Mouse (Mus musculus) hindbrain, embryonic 13.5 days (tissue): ENCODE data around the gene Trp53bp2. TPM values are rescaled to one million over a fixed set of nuclear protein-coding genes. Genes with fewer than 3 reads are reported as not detected.

Experiments used
- ATAC-seq: fragments of 200-750 bp; cut with Nextera tagmentation; 2 replicates; pipeline ENCODE4 v1.8.0; 2017; ENCODE audit warnings: moderate TSS enrichment; ENCODE audit not compliant: low FRiP score
- H3K27ac ChIP-seq: fragments of 300-500 bp; sonication (generic); 2 replicates; pipeline ENCODE4 v1.5.1; 2015; ENCODE audit warnings: inconsistent platforms, mild to moderate bottlenecking, moderate library complexity
- H3K27me3 ChIP-seq: fragments of 300-500 bp; sonication (generic); 2 replicates; pipeline ENCODE4 v1.6.1; 2015; ENCODE audit warnings: mild to moderate bottlenecking, inconsistent platforms
- H3K36me3 ChIP-seq: fragments of 300-500 bp; sonication (generic); 2 replicates; pipeline ENCODE4 v1.6.1; 2015; ENCODE audit warnings: mild to moderate bottlenecking, inconsistent platforms
- H3K4me1 ChIP-seq: fragments of 300-500 bp; sonication (generic); replicated peaks from 2 replicates; pipeline ENCODE4 v1.6.1; 2015; ENCODE audit warnings: inconsistent platforms
- H3K4me2 ChIP-seq: fragments of 300-500 bp; sonication (generic); 2 replicates; pipeline ENCODE4 v1.6.1; 2015; ENCODE audit warnings: inconsistent platforms, mild to moderate bottlenecking, moderate library complexity
- H3K4me3 ChIP-seq: fragments of 300-500 bp; sonication (generic); 2 replicates; pipeline ENCODE4 v1.5.1; 2015; ENCODE audit warnings: mild to moderate bottlenecking, inconsistent platforms
- H3K9ac ChIP-seq: fragments of 300-500 bp; sonication (generic); 2 replicates; pipeline ENCODE4 v1.6.1; 2015; ENCODE audit warnings: mild to moderate bottlenecking, inconsistent platforms
- H3K9me3 ChIP-seq: fragments of 300-500 bp; sonication (generic); 2 replicates; pipeline ENCODE4 v1.6.1; 2016; ENCODE audit warnings: inconsistent platforms
- WGBS: fragments of 180-500 bp; shearing (Covaris S2); methylation state at CpG from one replicate; pipeline ENCODE4 v1.1.7; 2015; 5-methylcytosine and 5-hydroxymethylcytosine counted together
- polyA plus RNA-seq: library from polyadenylated mRNA; unstranded; fragments of >200 nt; fragmentation: Nextera tagmentation; extraction: Ambion mirVana; gene quantifications from 2 replicates; pipeline ENCODE4 v1.2.1, GENCODE M21; 2015

Trp53bp2 gene
- polyA plus RNA-seq, 1 experiment from 2014 or later: 21.7 TPM

DNA sequence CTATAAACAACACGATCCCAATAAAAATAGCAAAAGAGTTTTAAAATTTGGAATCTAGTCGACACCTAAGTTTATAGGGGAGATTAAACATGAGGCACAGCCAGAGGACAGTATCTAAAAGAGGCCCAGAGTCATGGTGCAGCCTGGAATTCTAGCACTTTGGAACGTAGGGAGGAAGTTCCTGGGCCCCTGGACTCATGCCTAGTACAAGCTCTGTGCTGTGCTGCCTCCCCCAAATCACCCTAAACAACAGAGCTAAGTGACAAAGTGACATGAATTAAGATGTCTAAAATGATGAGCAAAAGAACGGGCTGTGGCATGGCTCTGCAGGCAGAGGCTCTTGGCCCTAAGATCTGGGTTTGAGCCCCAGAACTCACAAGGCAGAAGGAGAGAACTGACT lies 88.8 kb downstream of the Trp53bp2 start:
- H3K27me3 ChIP-seq: no peaks in the 10 kb centered on the region
- H3K9ac ChIP-seq: no peak overlapping the region
- 72% methylated on average over 4 of the region's 4 CpGs for WGBS
- H3K4me3 ChIP-seq: no peak overlapping the region
- no peak for ATAC-seq
- H3K4me2 ChIP-seq: no peak overlapping the region
- H3K27ac ChIP-seq: no peak overlapping the region
- H3K4me1 ChIP-seq: peaks cover 18% of the 10 kb centered on the region
- H3K36me3 ChIP-seq: no peaks in the 10 kb centered on the region
- no peaks in the 10 kb centered on the region for H3K9me3 ChIP-seq

DNA sequence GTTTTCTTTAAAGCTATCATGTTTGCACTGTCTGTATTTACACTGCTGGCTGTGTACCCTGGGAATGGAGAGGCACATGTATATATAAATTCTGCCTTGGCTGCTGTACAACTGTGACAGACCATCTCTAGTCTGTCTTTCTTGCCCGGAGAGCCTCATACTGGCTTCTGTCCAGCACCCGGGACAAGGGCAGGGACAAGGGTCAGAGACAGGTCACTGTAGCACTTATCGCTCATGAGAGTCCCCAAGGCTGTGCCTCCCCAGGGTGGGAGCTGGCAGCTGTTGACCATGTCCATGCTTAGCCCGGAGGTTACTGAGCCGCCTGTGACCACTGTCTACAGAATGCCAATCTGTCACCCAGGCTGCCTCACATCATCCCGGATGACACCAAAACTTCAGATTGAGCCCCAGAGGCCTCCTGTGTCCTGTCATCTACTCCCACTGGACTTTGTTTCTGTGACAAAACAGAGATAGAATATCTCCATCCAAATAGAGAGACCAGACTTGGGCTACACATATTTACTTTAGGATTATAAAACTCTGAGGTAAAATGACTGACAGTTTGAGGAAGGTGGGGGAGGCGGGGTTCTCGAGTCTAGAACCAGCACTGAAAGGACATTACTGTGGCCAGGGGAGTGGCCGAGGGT lies 90.6 kb downstream of the Trp53bp2 start:
- Histone ChIP-seq H3K27ac (no peak overlapping the region), H3K9me3 (no peaks in the 10 kb centered on the region), H3K4me2 (no peak overlapping the region), H3K4me1 (peaks cover 24% of the 10 kb centered on the region), H3K27me3 (no peaks in the 10 kb centered on the region), H3K9ac (no peak overlapping the region), H3K4me3 (no peak overlapping the region), H3K36me3 (no peaks in the 10 kb centered on the region)
- no peak for ATAC-seq
- 67% methylated on average over 9 of the region's 9 CpGs for WGBS

DNA sequence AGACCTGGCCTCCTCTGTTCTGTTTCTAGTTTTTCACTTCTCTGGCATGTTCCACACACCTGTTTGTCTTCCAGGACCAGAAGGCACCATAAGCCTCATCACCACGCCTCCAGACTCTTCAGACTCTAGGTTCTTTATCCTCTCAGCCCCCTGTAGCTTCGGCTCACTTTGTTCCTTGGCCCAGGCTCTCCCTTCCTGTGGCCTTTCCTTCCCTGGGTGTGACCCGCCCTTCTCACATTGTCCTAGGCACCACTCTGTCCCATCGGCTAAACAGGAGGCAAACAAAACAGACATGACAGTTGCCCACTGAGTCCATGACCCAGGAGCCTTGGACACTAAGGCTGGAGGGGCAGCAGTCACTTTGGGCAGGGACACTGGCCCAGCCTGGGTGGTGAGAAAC lies 91.3 kb downstream of the Trp53bp2 start:
- Histone ChIP-seq H3K27ac (no peak overlapping the region), H3K36me3 (peaks cover 4% of the 10 kb centered on the region; the same call in 1 of the 2 replicates), H3K9ac (no peak overlapping the region), H3K9me3 (no peaks in the 10 kb centered on the region), H3K4me3 (no peak overlapping the region), H3K4me1 (peaks cover 21% of the 10 kb centered on the region), H3K27me3 (no peaks in the 10 kb centered on the region), H3K4me2 (no peak overlapping the region)
- WGBS: 67% methylated on average over 4 of the region's 4 CpGs
- ATAC-seq: no peak

DNA sequence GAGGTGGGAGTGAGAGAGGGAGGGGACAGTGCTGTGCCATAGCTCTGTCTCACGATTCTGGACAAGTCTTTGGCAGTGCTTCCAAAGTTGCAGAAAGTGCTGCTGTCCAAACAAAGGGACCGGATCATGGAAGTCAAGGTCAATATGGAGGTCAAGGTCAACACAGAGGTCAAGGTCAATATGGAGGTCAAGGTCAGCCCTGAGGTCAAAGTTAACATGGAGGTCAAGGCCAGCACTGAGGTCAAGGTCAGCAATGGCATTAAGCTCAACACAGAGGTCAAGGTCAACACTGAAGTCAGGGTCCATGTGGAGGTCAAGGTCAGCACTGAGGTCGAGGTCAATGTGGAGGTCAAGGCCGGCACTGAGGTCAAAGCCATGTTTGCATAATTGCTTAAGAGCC lies 91.9 kb downstream of the Trp53bp2 start:
- no peak for ATAC-seq
- Histone ChIP-seq H3K36me3 (peaks cover 6% of the 10 kb centered on the region; the same call in 1 of the 2 replicates), H3K4me2 (no peak overlapping the region), H3K9ac (no peak overlapping the region), H3K9me3 (no peaks in the 10 kb centered on the region), H3K4me3 (no peak overlapping the region), H3K27me3 (no peaks in the 10 kb centered on the region), H3K4me1 (peaks cover 21% of the 10 kb centered on the region), H3K27ac (no peak overlapping the region)
- WGBS: 94% methylated on average over 4 of the region's 4 CpGs

DNA sequence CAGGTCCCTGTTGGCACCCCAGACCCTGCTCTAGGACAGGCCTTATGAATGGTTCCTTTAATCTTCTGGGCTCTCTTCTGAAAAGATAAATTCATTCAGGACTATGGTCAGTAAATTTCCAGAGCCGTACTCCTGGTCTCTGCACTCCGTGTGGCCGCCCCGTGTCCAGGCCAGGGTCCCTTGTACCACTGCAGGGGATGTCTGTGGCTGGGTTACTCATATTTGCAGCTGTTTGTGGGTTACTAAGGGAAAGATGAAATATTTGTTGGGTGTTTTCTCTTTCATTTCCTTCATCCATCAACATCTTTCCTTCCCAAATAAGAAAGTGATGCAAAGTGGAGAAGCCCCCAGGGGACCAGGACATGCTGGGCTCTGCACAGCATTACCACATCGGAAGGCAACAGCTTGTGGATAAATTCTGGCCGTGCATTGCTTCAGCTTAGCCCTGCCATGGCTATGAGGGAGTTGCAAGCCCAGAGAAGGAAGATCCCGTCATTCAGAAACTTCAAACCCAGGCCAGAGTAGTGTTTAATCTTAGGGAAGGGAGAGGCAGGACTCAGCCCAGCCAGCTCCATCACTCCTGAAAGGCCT lies 92.9 kb downstream of the Trp53bp2 start:
- Histone ChIP-seq H3K27me3 (no peaks in the 10 kb centered on the region), H3K9me3 (no peaks in the 10 kb centered on the region), H3K4me1 (peaks cover 24% of the 10 kb centered on the region), H3K4me3 (no peak overlapping the region), H3K27ac (no peak overlapping the region), H3K9ac (no peak overlapping the region), H3K36me3 (peaks cover 12% of the 10 kb centered on the region), H3K4me2 (no peak overlapping the region)
- no peak for ATAC-seq
- 89% methylated on average over 7 of the region's 7 CpGs for WGBS

DNA sequence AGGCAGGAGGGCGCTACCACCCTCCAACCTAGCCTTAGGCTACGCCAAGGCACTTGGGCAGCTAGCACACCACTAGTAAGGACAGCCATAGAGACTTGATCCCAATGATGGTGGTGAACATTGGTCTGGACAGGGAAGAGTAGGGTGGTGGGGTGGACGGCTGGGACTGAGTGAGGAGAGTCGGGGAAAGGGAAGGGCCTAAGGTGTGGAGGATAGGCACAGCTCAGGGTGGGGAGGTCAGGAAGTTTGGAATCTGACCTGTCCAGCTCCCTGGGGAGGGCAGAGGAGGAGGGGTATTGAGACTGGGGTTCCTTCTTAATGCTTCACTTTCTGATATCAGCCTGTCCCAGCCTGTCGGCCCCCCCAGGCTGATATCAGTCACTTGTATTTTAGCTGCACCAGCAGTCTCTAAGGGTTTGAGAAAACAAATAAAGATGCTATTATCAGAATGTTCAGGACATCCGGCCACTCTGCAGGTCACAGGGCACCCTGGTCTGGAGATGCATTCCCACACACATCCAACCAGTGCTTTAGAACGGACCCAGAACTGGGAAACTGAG lies 93.6 kb downstream of the Trp53bp2 start:
- no peak overlapping the region for H3K4me2 ChIP-seq
- H3K36me3 ChIP-seq: peaks cover 15% of the 10 kb centered on the region
- H3K4me3 ChIP-seq: no peak overlapping the region
- no peak overlapping the region for H3K9ac ChIP-seq
- 93% methylated on average over 7 of the region's 7 CpGs for WGBS
- no peaks in the 10 kb centered on the region for H3K9me3 ChIP-seq
- ATAC-seq: no peak
- H3K27me3 ChIP-seq: no peaks in the 10 kb centered on the region
- H3K27ac ChIP-seq: no peak overlapping the region
- H3K4me1 ChIP-seq: peaks cover 21% of the 10 kb centered on the region

DNA sequence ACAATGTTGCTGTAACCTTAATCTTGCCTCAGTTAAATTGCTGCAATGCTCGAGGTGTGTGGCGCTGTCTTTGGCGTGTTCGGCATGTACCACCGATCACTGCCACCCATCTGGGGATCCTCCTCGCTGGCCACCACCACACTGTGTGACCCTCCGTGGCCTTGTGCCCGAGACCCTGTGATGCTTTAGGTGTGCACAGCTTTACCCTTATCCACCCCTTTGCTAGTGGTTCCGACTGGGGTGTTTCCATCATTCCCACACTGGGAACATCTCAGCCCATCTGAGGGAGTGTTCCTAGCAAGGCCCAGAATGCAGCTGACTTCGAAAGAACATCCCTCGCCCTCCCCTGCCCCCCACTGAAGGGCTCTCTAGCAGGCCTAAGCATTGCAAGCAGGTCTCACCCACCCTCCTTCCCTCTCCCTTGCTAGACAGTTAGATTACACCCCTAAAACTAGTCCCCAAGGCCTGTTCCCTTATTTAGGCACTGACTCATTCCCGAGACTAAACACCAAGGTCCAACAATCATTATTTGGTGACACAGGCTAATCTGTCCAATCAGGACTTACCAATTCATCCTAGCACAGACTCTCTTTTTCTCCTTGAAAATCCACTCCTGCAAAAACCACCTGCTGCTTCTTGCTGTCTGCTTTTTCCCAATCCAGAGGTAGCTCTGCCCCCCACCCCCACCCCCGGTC lies 94.4 kb downstream of the Trp53bp2 start:
- Histone ChIP-seq H3K4me3 (no peak overlapping the region), H3K4me2 (no peak overlapping the region), H3K9ac (no peak overlapping the region), H3K4me1 (peaks cover 21% of the 10 kb centered on the region), H3K9me3 (no peaks in the 10 kb centered on the region), H3K27me3 (no peaks in the 10 kb centered on the region), H3K27ac (no peak overlapping the region), H3K36me3 (peaks cover 15% of the 10 kb centered on the region)
- 92% methylated on average over 13 of the region's 13 CpGs for WGBS
- no peak for ATAC-seq

DNA sequence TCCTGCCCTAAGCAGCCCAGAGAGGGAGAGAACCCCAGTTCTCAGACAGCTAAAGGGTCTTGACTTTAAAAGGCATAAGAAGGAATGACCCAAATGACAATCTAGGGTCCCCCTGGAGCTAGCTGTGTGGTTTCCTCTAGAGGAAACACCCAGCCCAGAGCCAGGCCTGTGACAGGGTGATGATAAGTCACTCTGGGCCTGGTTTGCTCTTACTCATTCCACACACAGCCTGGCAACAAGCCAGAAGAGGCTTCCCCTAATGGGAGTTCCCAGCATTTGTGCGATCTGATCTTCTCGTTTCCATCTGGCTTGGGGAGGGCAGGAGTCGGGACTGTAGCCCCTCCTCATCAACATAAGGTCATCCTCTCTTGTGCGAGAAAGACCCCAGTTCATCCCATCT lies 95.3 kb downstream of the Trp53bp2 start:
- no peaks in the 10 kb centered on the region for H3K9me3 ChIP-seq
- peak overlapping the region; percentile 48 for H3K27ac ChIP-seq
- H3K4me1 ChIP-seq: peaks cover 21% of the 10 kb centered on the region
- H3K36me3 ChIP-seq: peaks cover 23% of the 10 kb centered on the region
- H3K4me2 ChIP-seq: no peak overlapping the region
- WGBS: 15% methylated on average over 4 of the region's 4 CpGs
- H3K9ac ChIP-seq: 0 out of 2 replicates have a peak overlapping the region, but pooled peaks have one; percentile 43
- H3K4me3 ChIP-seq: no peak overlapping the region
- ATAC-seq: no peak
- no peaks in the 10 kb centered on the region for H3K27me3 ChIP-seq

DNA sequence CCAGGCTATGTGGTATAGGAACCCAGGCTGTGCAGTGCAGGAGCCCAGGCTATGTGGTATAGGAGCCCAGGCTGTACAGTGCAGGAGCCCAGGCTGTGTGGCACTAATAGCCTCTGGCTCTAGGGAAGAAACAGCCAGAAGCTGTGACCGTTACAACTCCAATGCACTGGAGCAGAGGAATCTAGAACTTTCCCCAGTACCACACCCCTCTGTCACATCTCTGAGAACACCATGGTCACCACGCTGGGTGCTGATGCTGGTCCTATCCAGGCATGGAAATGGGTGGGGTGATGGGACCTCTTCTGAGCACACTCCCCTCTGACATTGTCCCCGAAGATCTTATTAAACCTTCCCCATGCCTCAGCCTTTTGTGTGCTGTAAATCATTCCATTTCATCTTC lies 96.3 kb downstream of the Trp53bp2 start:
- peaks cover 18% of the 10 kb centered on the region for H3K4me1 ChIP-seq
- no peaks in the 10 kb centered on the region for H3K27me3 ChIP-seq
- peaks cover 34% of the 10 kb centered on the region for H3K36me3 ChIP-seq
- no peak overlapping the region for H3K4me3 ChIP-seq
- H3K4me2 ChIP-seq: no peak overlapping the region
- ATAC-seq: no peak
- no peak overlapping the region for H3K27ac ChIP-seq
- no peaks in the 10 kb centered on the region for H3K9me3 ChIP-seq
- H3K9ac ChIP-seq: no peak overlapping the region
- 95% methylated on average over 3 of the region's 3 CpGs for WGBS

DNA sequence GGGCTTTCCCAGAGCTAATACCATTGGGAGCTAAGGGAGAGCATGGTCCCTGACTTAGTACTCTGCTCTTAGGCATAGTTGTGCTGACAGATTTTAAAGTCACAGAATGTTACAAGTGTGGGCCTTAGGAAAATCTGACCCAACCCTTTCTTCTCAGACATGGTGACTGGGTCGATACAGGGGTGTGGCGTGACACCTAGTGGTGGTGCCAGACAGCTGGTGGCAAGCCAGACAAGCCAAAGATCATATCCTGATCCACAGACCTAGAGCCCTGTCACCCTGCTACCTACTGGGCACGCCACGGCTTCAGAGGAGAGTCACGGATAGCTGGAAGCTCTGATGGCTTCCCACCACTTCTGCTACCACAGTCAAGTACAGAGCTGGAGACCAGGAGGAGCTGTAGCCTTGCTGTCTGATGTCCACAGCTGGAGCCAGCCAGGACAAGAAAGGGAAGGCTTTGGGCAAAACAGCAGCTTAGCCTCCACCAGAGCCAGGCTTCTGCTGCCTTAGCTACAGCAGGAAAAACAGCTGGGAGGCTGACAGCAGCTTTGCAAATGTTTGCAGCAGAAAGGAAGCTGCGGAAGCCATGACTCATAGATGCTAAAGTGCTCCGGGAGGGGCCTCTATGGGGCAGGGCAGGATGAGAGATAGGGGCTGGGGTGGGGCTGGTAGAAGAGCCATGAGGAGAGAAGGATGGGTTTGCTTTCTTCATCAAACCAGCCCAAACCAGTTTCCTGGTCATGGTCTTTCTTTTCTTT lies 97.4 kb downstream of the Trp53bp2 start:
- Histone ChIP-seq H3K4me2 (no peak overlapping the region), H3K9ac (no peak overlapping the region), H3K9me3 (no peaks in the 10 kb centered on the region), H3K4me3 (no peak overlapping the region), H3K27me3 (no peaks in the 10 kb centered on the region), H3K4me1 (peaks cover 18% of the 10 kb centered on the region), H3K36me3 (peaks cover 45% of the 10 kb centered on the region), H3K27ac (no peak overlapping the region; the same call in 1 of the 2 replicates)
- 64% methylated on average over 7 of the region's 7 CpGs for WGBS
- no peak for ATAC-seq

DNA sequence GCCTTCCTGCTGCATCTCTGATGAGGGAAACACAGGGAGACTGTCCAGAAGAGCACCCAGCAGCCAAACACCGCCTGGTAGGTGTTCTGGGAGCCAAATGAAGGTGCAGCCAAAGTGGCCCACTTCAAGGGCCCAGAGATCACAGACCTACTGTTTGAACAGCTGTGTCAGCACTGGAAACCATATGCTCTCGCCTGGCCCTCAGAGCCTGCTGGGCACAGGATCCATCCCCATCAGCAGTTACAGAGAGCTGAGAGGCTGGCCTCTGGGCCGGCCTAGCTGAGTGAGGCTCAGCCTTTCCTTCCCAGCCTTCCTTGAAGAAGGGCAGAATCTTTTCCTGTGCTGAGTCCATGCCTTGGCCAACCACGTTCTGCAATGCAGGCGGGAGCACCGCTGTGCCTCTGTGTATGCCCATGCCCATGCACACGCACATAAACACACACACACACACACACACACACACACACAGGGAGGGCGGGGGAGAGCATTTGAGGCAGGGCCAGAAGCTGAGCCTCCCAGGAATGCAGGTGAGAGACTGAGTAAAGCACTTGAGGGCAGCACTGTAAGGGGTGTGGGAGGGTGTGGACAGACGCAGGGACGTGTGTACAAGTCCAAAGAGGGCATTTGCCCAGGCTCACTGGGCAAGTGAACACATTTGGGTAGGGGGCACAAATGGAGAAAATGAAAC lies 100.3 kb downstream of the Trp53bp2 start:
- peak overlapping the region; percentile 19; the same call in 1 of the 2 replicates for H3K9ac ChIP-seq
- no peak overlapping the region for H3K4me2 ChIP-seq
- 81% methylated on average over 10 of the region's 10 CpGs for WGBS
- H3K4me3 ChIP-seq: no peak overlapping the region
- peaks cover 11% of the 10 kb centered on the region for H3K4me1 ChIP-seq
- no peak overlapping the region for H3K27ac ChIP-seq
- no peaks in the 10 kb centered on the region for H3K9me3 ChIP-seq
- ATAC-seq: no peak
- no peaks in the 10 kb centered on the region for H3K27me3 ChIP-seq
- peaks cover 58% of the 10 kb centered on the region for H3K36me3 ChIP-seq
